Mouse (Mus musculus): ENCODE results near the gene Slc16a4. TPM values are rescaled to one million over a fixed set of nuclear protein-coding genes. Genes with fewer than 3 reads are reported as not detected.

The Slc16a4 gene
- polyA plus RNA-seq, 1 experiment from 2014 or later: 4.5 TPM

- H3K4me1 ChIP-seq (ENCODE audit: control insufficient read depth, insufficient read depth, low read length): no peaks in the 10 kb centered on the region; the same call in 1 of the 2 replicates
- WGBS: 49% methylated on average over 7 of the region's 7 CpGs
- ATAC-seq (ENCODE audit: insufficient number of reproducible peaks, low FRiP score, low TSS enrichment, low read depth): no peak
These were observed 34.3 kb upstream of the Slc16a4 start for GRCm38 (mm10) chr3:107256724-107257123.

GRCm38 (mm10) chr3:107257924-107258323 is 33.1 kb upstream of the Slc16a4 start:
- no peaks in the 10 kb centered on the region for H3K9me3 ChIP-seq (ENCODE audit: control insufficient read depth, low read length)
- H3K4me1 ChIP-seq (ENCODE audit: control insufficient read depth, insufficient read depth, low read length): no peaks in the 10 kb centered on the region; the same call in 1 of the 2 replicates
- DNase-seq (ENCODE audit: low spot score): no peak
- no peak overlapping the region for H3K9ac ChIP-seq (ENCODE audit: low read length)
- WGBS: 70% methylated on average over 5 of the region's 5 CpGs
- no peak overlapping the region for H3K4me2 ChIP-seq (ENCODE audit: low read depth, severe bottlenecking)
- H3K27ac ChIP-seq (replicated peaks; ENCODE audit: low read depth, low read length): no peak overlapping the region
- no peaks in the 10 kb centered on the region for H3K27me3 ChIP-seq (ENCODE audit: control insufficient read depth, insufficient read depth, low read length)
- ATAC-seq (ENCODE audit: insufficient number of reproducible peaks, low FRiP score, low TSS enrichment, low read depth): no peak
- H3K4me3 ChIP-seq (ENCODE audit: low read depth, low read length): no peak overlapping the region
- no peaks in the 10 kb centered on the region for H3K36me3 ChIP-seq (ENCODE audit: control insufficient read depth, insufficient read depth, low read length)

More at GRCm38 (mm10) chr3:107256724-107257123, 34.3 kb upstream of the Slc16a4 start:
- no peak overlapping the region for H3K27ac ChIP-seq (replicated peaks; ENCODE audit: low read depth, low read length)
- H3K4me3 ChIP-seq (ENCODE audit: low read depth, low read length): no peak overlapping the region
- no peaks in the 10 kb centered on the region for H3K9me3 ChIP-seq (ENCODE audit: control insufficient read depth, low read length)
- no peak for DNase-seq (ENCODE audit: low spot score)
- no peak overlapping the region for H3K4me2 ChIP-seq (ENCODE audit: low read depth, severe bottlenecking)
- no peaks in the 10 kb centered on the region for H3K36me3 ChIP-seq (ENCODE audit: control insufficient read depth, insufficient read depth, low read length)
- no peaks in the 10 kb centered on the region for H3K27me3 ChIP-seq (ENCODE audit: control insufficient read depth, insufficient read depth, low read length)
- no peak overlapping the region for H3K9ac ChIP-seq (ENCODE audit: low read length)

GRCm38 (mm10) chr3:107260956-107261850 is 29.8 kb upstream of the Slc16a4 start:
- no peaks in the 10 kb centered on the region; the same call in 1 of the 2 replicates for H3K4me1 ChIP-seq (ENCODE audit: control insufficient read depth, insufficient read depth, low read length)
- H3K27ac ChIP-seq (replicated peaks; ENCODE audit: low read depth, low read length): 0 out of 2 replicates have a peak overlapping the region, but pooled peaks have one; percentile 38
- H3K9me3 ChIP-seq (ENCODE audit: control insufficient read depth, low read length): no peaks in the 10 kb centered on the region
- whole genome bisulfite sequencing: 40% methylated on average over 8 of the region's 8 CpGs
- no peak overlapping the region for H3K4me2 ChIP-seq (ENCODE audit: low read depth, severe bottlenecking)
- no peaks in the 10 kb centered on the region for H3K36me3 ChIP-seq (ENCODE audit: control insufficient read depth, insufficient read depth, low read length)
- no peak overlapping the region for H3K4me3 ChIP-seq (ENCODE audit: low read depth, low read length)
- no peaks in the 10 kb centered on the region for H3K27me3 ChIP-seq (ENCODE audit: control insufficient read depth, insufficient read depth, low read length)
- DNase-seq (ENCODE audit: low spot score) (peak; percentile 31), ATAC-seq (ENCODE audit: insufficient number of reproducible peaks, low FRiP score, low TSS enrichment, low read depth) (0 out of 2 replicates have a peak, but pooled peaks have one; percentile 62)
- H3K9ac ChIP-seq (ENCODE audit: low read length): no peak overlapping the region

- no peaks in the 10 kb centered on the region for H3K27me3 ChIP-seq (ENCODE audit: control insufficient read depth, insufficient read depth, low read length)
- H3K4me1 ChIP-seq (ENCODE audit: control insufficient read depth, insufficient read depth, low read length): no peaks in the 10 kb centered on the region; the same call in 1 of the 2 replicates
- no peak for ATAC-seq (ENCODE audit: insufficient number of reproducible peaks, low FRiP score, low TSS enrichment, low read depth)
- H3K36me3 ChIP-seq (ENCODE audit: control insufficient read depth, insufficient read depth, low read length): no peaks in the 10 kb centered on the region
- H3K9ac ChIP-seq (ENCODE audit: low read length): no peak overlapping the region
- WGBS: 44% methylated on average over 7 of the region's 7 CpGs
- no peak overlapping the region for H3K4me2 ChIP-seq (ENCODE audit: low read depth, severe bottlenecking)
- H3K27ac ChIP-seq (replicated peaks; ENCODE audit: low read depth, low read length): no peak overlapping the region
- H3K4me3 ChIP-seq (ENCODE audit: low read depth, low read length): no peak overlapping the region
- peak; percentile 24 for DNase-seq (ENCODE audit: low spot score)
- H3K9me3 ChIP-seq (ENCODE audit: control insufficient read depth, low read length): no peaks in the 10 kb centered on the region
These were observed 29.2 kb upstream of the Slc16a4 start for GRCm38 (mm10) chr3:107261851-107262165.

GRCm38 (mm10) chr3:107266814-107267345 is 24.1 kb upstream of the Slc16a4 start:
- ATAC-seq (ENCODE audit: insufficient number of reproducible peaks, low FRiP score, low TSS enrichment, low read depth): no peak
- Histone ChIP-seq H3K36me3 (ENCODE audit: control insufficient read depth, insufficient read depth, low read length) (no peaks in the 10 kb centered on the region), H3K27me3 (ENCODE audit: control insufficient read depth, insufficient read depth, low read length) (no peaks in the 10 kb centered on the region), H3K27ac (replicated peaks; ENCODE audit: low read depth, low read length) (no peak overlapping the region), H3K9ac (ENCODE audit: low read length) (no peak overlapping the region), H3K9me3 (ENCODE audit: control insufficient read depth, low read length) (no peaks in the 10 kb centered on the region), H3K4me1 (ENCODE audit: control insufficient read depth, insufficient read depth, low read length) (no peaks in the 10 kb centered on the region), H3K4me3 (ENCODE audit: low read depth, low read length) (no peak overlapping the region), H3K4me2 (ENCODE audit: low read depth, severe bottlenecking) (no peak overlapping the region)
- no peak for DNase-seq (ENCODE audit: low spot score)
- 57% methylated on average over 2 of the region's 2 CpGs for WGBS

GRCm38 (mm10) chr3:107272433-107272832 is 18.6 kb upstream of the Slc16a4 start:
- DNase-seq (ENCODE audit: low spot score) (no peak), ATAC-seq (ENCODE audit: insufficient number of reproducible peaks, low FRiP score, low TSS enrichment, low read depth) (no peak)
- no peaks in the 10 kb centered on the region for H3K27me3 ChIP-seq (ENCODE audit: control insufficient read depth, insufficient read depth, low read length)
- no peak overlapping the region for H3K4me3 ChIP-seq (ENCODE audit: low read depth, low read length)
- H3K4me2 ChIP-seq (ENCODE audit: low read depth, severe bottlenecking): no peak overlapping the region
- WGBS: 87% methylated on average over 3 of the region's 3 CpGs
- no peak overlapping the region for H3K27ac ChIP-seq (replicated peaks; ENCODE audit: low read depth, low read length)
- no peaks in the 10 kb centered on the region for H3K36me3 ChIP-seq (ENCODE audit: control insufficient read depth, insufficient read depth, low read length)
- no peaks in the 10 kb centered on the region for H3K9me3 ChIP-seq (ENCODE audit: control insufficient read depth, low read length)
- H3K9ac ChIP-seq (ENCODE audit: low read length): no peak overlapping the region
- no peaks in the 10 kb centered on the region for H3K4me1 ChIP-seq (ENCODE audit: control insufficient read depth, insufficient read depth, low read length)

- H3K4me2 ChIP-seq (ENCODE audit: low read depth, severe bottlenecking): no peak overlapping the region
- no peak overlapping the region for H3K9ac ChIP-seq (ENCODE audit: low read length)
- no peaks in the 10 kb centered on the region for H3K27me3 ChIP-seq (ENCODE audit: control insufficient read depth, insufficient read depth, low read length)
- no peak overlapping the region for H3K27ac ChIP-seq (replicated peaks; ENCODE audit: low read depth, low read length)
- peak; percentile 61 for DNase-seq (ENCODE audit: low spot score)
- no peaks in the 10 kb centered on the region for H3K4me1 ChIP-seq (ENCODE audit: control insufficient read depth, insufficient read depth, low read length)
- no peak overlapping the region for H3K4me3 ChIP-seq (ENCODE audit: low read depth, low read length)
- H3K36me3 ChIP-seq (ENCODE audit: control insufficient read depth, insufficient read depth, low read length): no peaks in the 10 kb centered on the region
- 0 out of 2 replicates have a peak, but pooled peaks have one; percentile 48 for ATAC-seq (ENCODE audit: insufficient number of reproducible peaks, low FRiP score, low TSS enrichment, low read depth)
- 12% methylated on average over 3 of the region's 3 CpGs for WGBS
- H3K9me3 ChIP-seq (ENCODE audit: control insufficient read depth, low read length): no peaks in the 10 kb centered on the region
These were observed 17.2 kb upstream of the Slc16a4 start for GRCm38 (mm10) chr3:107273820-107274219.

GRCm38 (mm10) chr3:107275351-107275750 is 15.7 kb upstream of the Slc16a4 start:
- Histone ChIP-seq H3K4me3 (ENCODE audit: low read depth, low read length) (no peak overlapping the region), H3K27ac (replicated peaks; ENCODE audit: low read depth, low read length) (no peak overlapping the region), H3K9me3 (ENCODE audit: control insufficient read depth, low read length) (no peaks in the 10 kb centered on the region), H3K4me2 (ENCODE audit: low read depth, severe bottlenecking) (no peak overlapping the region), H3K9ac (ENCODE audit: low read length) (no peak overlapping the region), H3K27me3 (ENCODE audit: control insufficient read depth, insufficient read depth, low read length) (no peaks in the 10 kb centered on the region), H3K36me3 (ENCODE audit: control insufficient read depth, insufficient read depth, low read length) (no peaks in the 10 kb centered on the region), H3K4me1 (ENCODE audit: control insufficient read depth, insufficient read depth, low read length) (no peaks in the 10 kb centered on the region)
- DNase-seq (ENCODE audit: low spot score) (no peak), ATAC-seq (ENCODE audit: insufficient number of reproducible peaks, low FRiP score, low TSS enrichment, low read depth) (no peak)
- 73% methylated on average over 5 of the region's 5 CpGs for WGBS

Measured in limb, embryonic 11.5 days (tissue).